Mouse (Mus musculus): Measurements from ENCODE around the gene Apol9a.

Apol9a gene

DNA sequence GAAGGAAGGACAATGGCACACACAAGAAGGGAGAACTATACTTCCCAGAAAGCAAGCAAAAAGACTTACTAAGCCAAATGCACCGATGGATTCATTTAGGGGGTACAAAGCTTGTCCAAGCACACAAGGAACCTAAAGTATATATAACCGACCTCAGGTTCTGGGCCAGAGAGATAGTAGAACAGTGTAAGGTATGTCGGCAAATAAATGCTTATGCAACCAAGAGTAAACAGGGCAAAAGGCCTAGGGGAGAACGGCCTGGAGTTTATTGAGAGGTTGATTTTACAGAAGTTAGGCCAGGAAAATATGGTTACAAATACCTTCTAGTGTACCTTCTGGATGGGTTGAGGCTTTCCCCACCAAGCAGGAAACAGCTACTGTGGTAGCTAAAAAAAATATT is 33.5 kb downstream of the Apol9a start:
- in situ Hi-C loops (cut with MseI, MboI), result no loop called here

GRCm38 (mm10) chr15:77376920-77377319 is 34.0 kb downstream of the Apol9a start:
- in situ Hi-C loops (cut with MseI, MboI), result no loop called here

- in situ Hi-C loops (cut with MseI, MboI), result no loop called here
Observed at GRCm38 (mm10) chr15:77370588-77370987, 40.3 kb downstream of the Apol9a start.

DNA sequence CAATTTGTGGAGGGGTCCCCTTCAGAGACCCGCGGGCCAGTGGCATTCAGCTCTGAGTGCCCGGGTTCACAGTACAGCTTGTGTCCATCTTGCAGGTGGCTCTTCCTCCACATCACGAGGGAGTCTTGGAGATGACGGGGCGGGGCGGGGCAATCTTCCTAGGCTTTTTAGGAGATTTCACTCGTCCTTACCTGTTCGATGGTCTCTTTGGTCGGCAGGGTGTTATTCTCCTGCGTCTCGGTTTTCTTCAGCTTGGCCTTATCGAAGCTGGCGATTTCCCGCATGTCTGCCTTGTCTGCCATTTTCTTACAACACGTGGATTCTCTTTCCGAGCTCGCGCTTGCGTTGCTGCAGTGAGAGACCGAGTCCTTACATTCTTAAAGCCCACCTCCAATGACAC is 41.0 kb downstream of the Apol9a start:
- in situ Hi-C loops (cut with MseI, MboI), result loop anchor here (10.0 kb wide), 1 partner anchor 145 kb away; no protein-coding TSS in a partner anchor

GRCm38 (mm10) chr15:77368818-77369320 is 42.1 kb downstream of the Apol9a start:
- in situ Hi-C loops (cut with MseI, MboI), result loop anchor here (10.0 kb wide), 1 partner anchor 144 kb away; no protein-coding TSS in a partner anchor

GRCm38 (mm10) chr15:77368148-77368547 is 42.8 kb downstream of the Apol9a start:
- in situ Hi-C loops (cut with MseI, MboI), result loop anchor here (10.0 kb wide), 1 partner anchor 143 kb away; no protein-coding TSS in a partner anchor

- in situ Hi-C loops (cut with MseI, MboI), result loop anchor here (10.0 kb wide), 1 partner anchor 143 kb away; no protein-coding TSS in a partner anchor
Observed at GRCm38 (mm10) chr15:77367504-77367903, 43.4 kb downstream of the Apol9a start.

- in situ Hi-C loops (cut with MseI, MboI), result loop anchor here (10.0 kb wide), 1 partner anchor 142 kb away; no protein-coding TSS in a partner anchor
Observed at GRCm38 (mm10) chr15:77366706-77367484, 44.0 kb downstream of the Apol9a start.

- in situ Hi-C loops (cut with MseI, MboI), result loop anchor here (10.0 kb wide), 1 partner anchor 141 kb away; no protein-coding TSS in a partner anchor
Observed at GRCm38 (mm10) chr15:77365700-77366570, 45.0 kb downstream of the Apol9a start.

DNA sequence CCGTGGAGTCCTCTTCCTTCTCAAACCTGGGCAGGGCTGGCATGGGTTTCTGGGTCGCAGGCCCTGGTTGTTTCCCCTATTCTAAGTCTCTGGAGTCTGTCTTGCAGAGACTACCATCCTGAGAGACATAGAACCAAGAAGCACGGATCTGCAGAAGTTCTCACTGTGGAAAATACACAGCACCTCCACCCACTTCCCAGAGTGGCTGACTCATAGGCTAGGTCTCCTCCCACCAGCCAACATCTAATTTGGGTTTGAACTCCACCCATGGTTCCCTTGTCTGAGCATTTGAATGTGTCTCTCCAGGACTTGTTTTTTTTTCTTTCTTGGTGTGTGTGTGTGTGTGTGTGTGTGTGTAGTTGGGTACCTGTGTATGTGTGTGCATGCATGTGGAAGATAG is 46.9 kb downstream of the Apol9a start:
- in situ Hi-C loops (cut with MseI, MboI), result loop anchor here (10.0 kb wide), 1 partner anchor 139 kb away; no protein-coding TSS in a partner anchor

DNA sequence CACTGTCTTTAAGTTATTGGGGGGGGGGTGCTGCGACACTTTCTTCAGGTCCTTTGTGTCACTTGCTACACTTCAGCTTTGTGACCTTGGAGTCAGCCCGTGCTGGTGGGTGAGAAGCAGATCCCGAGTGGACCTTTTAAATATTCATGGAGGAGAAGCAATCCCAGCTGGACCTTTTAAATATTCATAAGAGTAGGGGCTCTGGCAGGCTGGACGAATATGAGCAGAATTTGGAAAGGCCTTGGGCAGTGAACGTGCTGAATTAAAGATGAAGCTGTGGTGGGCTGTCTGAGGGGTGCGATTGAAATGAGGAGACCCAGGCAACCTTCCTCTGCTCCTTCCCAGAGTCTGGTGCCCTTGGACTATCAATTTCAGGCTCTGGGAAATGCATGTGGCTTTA is 47.4 kb downstream of the Apol9a start:
- in situ Hi-C loops (cut with MseI, MboI), result loop anchor here (10.0 kb wide), 1 partner anchor 139 kb away; no protein-coding TSS in a partner anchor

DNA sequence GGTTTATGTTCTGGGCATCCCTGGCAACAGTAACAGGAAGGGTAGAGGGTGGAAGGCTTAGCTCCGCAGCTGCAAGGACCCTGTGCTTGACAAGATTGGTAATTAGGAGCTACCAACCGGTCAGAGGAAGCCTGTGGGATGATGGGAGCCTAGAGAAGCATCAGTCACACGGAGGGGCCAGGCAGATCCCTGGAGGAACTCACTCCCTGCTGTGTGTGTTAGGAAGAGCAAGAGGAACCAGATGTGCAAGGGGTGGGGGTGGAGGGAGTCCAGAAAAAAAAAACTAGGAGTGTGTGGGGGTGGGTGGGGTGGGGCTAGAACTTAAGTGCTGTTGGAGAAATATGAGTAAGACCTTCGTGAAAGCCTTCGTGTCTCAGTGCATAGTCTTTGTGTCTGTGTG is 48.0 kb downstream of the Apol9a start:
- in situ Hi-C loops (cut with MseI, MboI), result loop anchor here (10.0 kb wide), 1 partner anchor 138 kb away; no protein-coding TSS in a partner anchor

DNA sequence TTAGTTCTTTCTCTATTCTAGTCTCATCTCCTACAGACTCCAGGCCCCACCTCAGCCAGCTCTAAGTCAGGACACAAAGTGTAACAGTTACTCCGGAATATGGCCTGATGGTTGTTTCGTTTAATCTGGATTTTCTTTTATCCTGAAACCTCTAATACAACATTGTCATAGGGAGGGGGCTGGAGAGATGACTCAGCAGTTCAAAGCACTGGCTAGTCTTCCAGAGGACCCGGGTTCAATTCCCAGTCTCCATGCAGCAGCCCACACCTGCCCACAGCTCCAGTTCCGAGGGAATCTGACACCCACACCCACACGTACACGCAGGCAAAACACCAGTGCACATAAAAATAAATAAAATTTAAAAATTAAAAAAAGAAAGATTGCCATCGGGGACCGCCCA is 51.0 kb downstream of the Apol9a start:
- in situ Hi-C loops (cut with MseI, MboI), result loop anchor here (10.0 kb wide), 1 partner anchor 135 kb away; no protein-coding TSS in a partner anchor

DNA sequence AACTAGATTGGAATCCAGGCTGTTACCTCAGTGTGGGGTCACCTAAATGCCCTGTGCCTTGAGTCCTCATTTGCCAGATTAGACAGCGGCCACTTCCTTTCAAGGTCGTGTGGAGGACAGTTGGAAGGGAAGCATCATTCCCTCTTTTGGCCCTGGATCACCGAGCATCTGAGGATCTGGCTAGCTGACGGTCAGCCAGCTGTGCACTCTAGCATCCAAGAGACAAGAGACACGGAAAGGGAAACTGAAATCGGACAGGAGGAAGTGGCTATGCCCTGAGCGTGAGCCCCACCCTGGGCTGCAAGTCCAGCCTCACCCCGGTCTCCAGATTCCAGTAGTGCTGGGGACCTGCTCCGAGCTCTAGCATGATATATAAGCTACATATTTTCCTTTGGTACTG is 51.4 kb downstream of the Apol9a start:
- in situ Hi-C loops (cut with MseI, MboI), result no loop called here

- in situ Hi-C loops (cut with MseI, MboI), result no loop called here
Observed at GRCm38 (mm10) chr15:77359084-77359483, 51.9 kb downstream of the Apol9a start.

DNA sequence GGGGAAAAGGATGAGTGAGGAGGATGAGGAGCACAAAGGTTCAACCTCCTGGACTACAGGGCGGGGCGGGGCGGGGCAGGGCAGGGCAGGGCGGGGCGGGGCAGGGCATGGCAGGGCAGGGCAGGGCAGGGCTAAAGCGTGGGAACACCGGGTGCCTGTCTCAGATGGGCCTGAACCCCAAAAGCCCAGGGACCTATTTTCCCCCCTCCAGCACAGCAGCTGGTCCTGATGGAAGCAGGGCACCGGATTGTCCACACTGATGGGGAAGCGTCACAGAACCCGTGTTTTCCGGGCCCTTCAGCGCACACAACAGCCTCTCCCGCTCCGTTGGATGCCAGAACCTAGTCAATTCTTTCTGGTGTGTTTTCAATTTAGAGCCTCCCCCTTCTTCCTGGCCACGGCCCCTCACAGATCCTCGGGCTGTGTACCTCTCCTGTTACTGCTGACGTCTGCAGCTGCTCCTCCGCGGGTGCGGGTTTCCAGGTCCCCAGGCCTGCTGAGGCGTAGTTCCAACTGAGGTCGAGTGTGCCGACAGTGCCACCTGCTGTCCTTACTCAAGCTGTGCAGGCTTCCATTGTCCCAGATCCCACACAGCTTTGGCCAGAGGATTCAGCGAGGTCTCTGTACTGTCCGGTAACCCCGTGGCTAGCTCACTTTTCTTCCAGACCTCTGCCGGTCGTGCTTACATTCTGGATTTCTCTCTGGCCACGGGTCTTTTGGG is 52.5 kb downstream of the Apol9a start:
- in situ Hi-C loops (cut with MseI, MboI), result no loop called here

DNA sequence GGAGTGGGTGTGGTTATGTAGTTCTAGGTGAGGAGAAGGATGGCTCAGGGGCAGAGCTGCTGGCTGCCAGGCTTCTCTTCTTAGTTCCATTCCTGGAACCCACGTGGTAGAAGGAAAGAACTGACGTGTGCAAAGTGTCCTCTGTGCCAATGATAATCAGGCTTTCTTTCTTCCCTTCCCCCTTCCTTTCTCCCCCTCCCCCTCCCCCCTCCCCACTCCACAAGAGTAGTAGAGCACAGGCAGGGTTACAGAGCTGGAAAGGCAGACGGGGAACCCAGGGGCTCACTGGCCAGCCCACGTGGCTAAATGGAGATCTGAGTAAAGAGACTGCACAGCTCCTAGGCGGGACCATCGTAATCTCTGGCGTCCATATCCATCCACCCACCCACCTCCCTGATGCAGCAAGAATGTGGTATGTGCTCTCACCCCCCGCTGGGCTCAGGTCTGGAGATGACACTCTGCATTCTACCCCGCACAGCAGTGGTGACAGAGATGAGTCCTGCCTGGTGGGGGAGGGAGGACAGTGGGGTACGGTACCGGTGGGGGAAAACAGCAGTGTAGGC is 54.6 kb downstream of the Apol9a start:
- in situ Hi-C loops (cut with MseI, MboI), result no loop called here

DNA sequence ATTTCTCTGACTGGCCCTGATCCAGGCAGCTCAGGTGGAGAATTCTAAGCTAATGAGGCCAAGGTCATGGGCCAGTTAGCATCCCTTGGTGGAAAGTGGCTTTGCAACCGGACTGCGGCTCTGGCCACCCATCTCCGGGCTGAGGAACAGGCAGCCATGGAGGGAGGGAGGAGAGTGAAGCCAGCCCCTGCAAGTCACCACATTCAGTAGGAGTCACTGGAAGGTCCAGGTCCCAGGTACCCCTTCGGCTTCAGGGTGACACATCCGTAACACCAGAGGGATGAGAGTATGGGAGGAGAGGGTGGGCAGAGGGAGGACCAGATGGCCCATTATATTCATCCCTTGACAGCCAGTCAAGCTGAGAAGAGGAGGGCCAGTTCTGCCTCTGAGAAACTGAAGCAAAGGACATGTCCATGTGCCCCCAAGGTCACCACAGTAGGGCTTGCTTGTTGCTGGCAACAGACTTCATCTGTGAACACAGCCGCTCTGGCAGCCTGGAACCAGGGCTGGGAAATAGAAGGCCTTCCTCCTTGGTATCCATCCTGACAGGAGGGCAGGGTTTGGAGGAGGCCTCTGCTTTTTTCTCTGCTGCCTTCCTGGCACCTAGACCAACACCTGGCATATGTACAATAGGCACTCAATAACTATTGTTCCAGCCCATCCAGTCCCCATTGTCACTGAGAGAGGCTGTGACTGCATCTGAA is 55.9 kb downstream of the Apol9a start:
- in situ Hi-C loops (cut with MseI, MboI), result no loop called here

DNA sequence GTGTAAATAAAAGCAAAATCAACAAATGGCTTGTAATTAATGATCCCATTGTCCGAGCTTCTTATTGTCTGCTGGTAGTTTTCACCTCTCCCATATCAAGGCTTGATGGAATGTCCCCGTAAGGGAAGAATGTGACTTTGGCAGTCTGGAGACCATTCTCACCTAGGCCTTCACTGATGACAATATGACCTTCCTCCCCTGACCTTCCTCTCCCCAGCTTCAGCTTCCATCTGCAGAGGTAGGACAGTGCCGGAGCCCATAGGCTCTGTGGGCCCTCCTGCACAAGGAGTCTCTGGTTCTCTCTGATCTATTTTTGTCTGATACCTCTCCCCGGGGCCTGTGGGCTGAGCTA is 56.5 kb downstream of the Apol9a start:
- in situ Hi-C loops (cut with MseI, MboI), result no loop called here
